Mouse (Mus musculus) cerebellum, adult 8-10 months (tissue): Measurements from ENCODE around the gene Olfr18.
"Not testable (repeated sequence)": the region's sequence is repeated elsewhere in the genome, so short reads cannot be mapped to it uniquely, and the experiment has no call there.

Experiments used
- DNase-seq: peaks from one replicate; pipeline ENCODE4 v3.0.0; 2022

Gene Olfr18

GRCm38 (mm10) chr9:20335994-20336393, at the start of gene Olfr18:
Gene Olfr18 (minus strand): TSS chr9:20336094.
- DNase-seq, result no peak

DNA sequence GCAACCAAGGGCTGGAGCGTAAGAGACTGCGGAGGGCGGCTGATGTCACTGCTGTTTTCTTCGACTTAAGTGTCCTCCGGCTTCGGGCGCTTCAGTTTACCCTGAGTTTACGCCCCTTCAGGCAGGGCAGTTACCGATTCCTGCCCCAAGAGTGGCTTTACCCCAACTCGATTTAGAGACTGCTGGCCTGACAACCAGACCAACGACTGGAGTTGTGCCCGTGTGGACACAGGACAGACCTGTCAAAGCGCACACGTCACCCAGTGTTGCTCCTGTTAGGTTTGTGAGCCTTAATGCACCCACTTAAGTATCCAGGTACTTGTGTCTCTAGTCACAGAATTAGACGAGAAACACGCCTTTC, 49.4 kb upstream of the Olfr18 start:
- no peak for DNase-seq

DNA sequence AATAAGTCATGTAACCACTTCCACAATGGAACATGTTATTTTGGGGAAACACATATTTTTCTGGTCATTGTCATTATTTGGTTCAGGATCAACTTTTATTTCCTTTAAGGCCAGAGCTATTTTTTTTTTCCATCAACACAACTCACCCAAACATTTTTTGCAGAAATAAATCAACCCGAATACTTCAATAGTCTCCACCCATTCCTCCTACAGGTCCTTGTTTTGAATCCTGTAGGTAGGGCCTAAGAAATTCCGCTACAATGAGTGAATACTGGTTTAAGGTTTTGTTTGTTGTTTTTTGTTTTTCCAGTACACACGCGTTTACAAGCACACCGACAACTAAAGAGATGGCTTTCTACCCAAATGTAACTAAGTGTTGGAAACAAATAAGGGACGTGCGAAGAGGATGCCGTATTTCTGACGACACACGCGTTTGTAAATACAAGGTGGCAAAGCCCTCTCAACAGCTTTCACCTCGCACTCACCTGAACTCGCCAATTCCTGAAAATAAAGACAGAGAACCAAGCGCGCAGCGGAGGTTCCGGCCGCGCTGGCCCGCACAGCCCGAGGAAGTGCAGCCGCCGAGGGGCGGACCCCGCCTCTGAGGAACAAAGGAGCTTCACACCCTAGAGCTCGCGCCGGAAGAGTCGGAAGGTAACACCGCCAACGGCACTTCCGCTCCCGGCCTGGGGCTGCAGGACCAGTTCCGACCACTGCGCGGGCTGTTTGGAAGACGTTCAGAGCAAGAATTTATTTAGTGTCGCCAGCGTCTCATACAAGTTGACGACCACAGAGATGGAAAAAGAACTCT, 48.8 kb upstream of the Olfr18 start, which contains the start of gene Zfp560:
Gene Zfp560, minus strand, starts transcription at position 646 of the 811 bp plus-strand sequence.
- DNase-seq, result peak; percentile 87

- no peak for DNase-seq
These were observed 47.8 kb upstream of the Olfr18 start for GRCm38 (mm10) chr9:20383659-20384058.

- DNase-seq, result no peak
These were observed 38.8 kb upstream of the Olfr18 start for GRCm38 (mm10) chr9:20374712-20375111.

- DNase-seq, result no peak
These were observed 31.4 kb upstream of the Olfr18 start for GRCm38 (mm10) chr9:20367311-20367710.

DNA sequence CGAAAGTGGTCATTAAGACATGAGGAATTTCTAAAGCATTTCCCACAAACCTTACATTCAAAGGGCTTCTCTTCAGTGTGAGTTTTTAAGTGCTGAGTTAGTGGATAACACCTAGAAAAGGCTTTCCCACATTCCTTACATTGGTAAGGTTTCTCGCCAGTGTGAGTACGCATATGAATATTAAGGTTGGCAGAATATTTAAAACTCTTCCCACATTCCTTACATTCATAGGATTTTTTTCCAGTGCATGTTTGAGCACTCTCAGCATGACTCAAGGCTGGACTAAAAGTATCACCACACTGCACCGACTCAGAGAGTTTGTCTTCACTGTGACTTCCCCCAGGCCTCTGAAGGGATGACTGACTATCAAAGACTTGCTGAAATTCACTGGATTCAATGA, 12.6 kb upstream of the Olfr18 start:
- no peak for DNase-seq

DNA sequence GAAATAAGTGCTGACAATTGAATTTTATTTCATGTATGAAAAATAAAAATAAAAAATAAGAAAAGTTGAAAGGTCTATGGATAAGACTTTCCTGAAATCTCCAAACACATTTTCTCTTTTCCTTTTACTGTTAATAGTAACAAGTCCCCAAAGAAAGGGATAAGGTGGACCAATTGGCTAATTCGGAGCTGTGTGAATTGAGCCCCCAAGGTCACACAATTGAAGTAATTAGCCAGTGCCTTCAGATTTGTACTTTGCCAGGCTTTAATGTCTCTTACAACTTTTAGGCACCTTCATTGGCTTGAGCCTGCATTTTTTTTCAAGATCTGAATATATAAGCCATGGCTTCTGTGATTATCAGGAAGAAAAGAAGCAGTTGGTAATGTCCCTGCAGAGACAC, 37.7 kb downstream of the Olfr18 start, which contains the start of gene Olfr873:
Gene Olfr873, plus strand, starts transcription at position 301 of the 400 bp plus-strand sequence.
- DNase-seq, result no peak

- not testable (repeated sequence) for DNase-seq
These were observed 40.3 kb downstream of the Olfr18 start for GRCm38 (mm10) chr9:20295562-20295961.

DNA sequence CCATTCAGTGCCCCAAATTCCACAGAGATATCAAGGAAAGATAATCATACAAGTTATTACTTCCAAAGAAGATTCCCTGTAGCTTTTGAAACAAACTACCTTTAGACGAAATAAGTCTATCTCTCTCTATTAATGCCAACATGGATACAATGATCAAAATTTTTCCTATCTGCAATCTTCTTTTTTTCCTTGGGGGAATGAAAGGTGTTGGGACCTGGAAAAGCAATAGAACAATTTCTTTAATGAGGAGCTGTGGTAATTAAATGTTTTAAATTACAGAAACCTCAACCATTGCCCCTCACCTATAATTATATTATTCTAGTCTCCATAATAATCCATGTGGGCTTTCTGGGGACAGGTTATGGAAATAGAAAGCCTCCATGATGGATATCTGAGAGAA, 53.8 kb downstream of the Olfr18 start, which contains the start of gene Olfr39:
Gene Olfr39, plus strand, starts transcription at position 301 of the 400 bp plus-strand sequence.
- DNase-seq, result no peak
